Mouse (Mus musculus) liver, embryonic 12.5 days (tissue): ENCODE results near the gene Slc27a4. TPM values are rescaled to one million over a fixed set of nuclear protein-coding genes. Genes with fewer than 3 reads are reported as not detected.
"Not testable (repeated sequence)": the region's sequence is repeated elsewhere in the genome, so short reads cannot be mapped to it uniquely, and the experiment has no call there.

Experiments
- ATAC-seq: fragments of 200-750 bp; cut with Nextera tagmentation; 2 replicates; pipeline ENCODE4 v1.8.0; 2017; ENCODE audit warnings: moderate number of reproducible peaks, mild to moderate bottlenecking, moderate library complexity
- H3K27ac ChIP-seq: fragments of 300-500 bp; sonication (generic); 2 replicates; pipeline ENCODE4 v1.5.1; 2016; ENCODE audit warnings: mild to moderate bottlenecking
- H3K27me3 ChIP-seq: fragments of 300-500 bp; sonication (generic); replicated peaks from 2 replicates; pipeline ENCODE4 v1.6.1; 2016; ENCODE audit warnings: mild to moderate bottlenecking, moderate library complexity
- H3K36me3 ChIP-seq: fragments of 300-500 bp; sonication (generic); 2 replicates; pipeline ENCODE4 v1.6.1; 2016; ENCODE audit warnings: mild to moderate bottlenecking, moderate library complexity
- H3K4me1 ChIP-seq: fragments of 300-500 bp; sonication (generic); 2 replicates; pipeline ENCODE4 v1.6.1; 2016
- H3K4me2 ChIP-seq: fragments of 300-500 bp; sonication (generic); 2 replicates; pipeline ENCODE4 v1.6.1; 2016; ENCODE audit warnings: mild to moderate bottlenecking, moderate library complexity
- H3K4me3 ChIP-seq: fragments of 300-500 bp; sonication (generic); 2 replicates; pipeline ENCODE4 v1.5.1; 2016; ENCODE audit warnings: mild to moderate bottlenecking, moderate library complexity
- H3K9ac ChIP-seq: fragments of 300-500 bp; sonication (generic); 2 replicates; pipeline ENCODE4 v1.6.1; 2016; ENCODE audit warnings: mild to moderate bottlenecking, moderate library complexity
- H3K9me3 ChIP-seq: fragments of 300-500 bp; sonication (generic); replicated peaks from 2 replicates; pipeline ENCODE4 v1.6.1; 2016; ENCODE audit warnings: mild to moderate bottlenecking, moderate library complexity
- WGBS: fragments of 180-500 bp; shearing (Covaris S2); methylation state at CpG from one replicate; pipeline ENCODE4 v1.1.7; 2016; ENCODE audit not compliant: insufficient replicate concordance; 5-methylcytosine and 5-hydroxymethylcytosine counted together
- polyA plus RNA-seq: library from polyadenylated mRNA; unstranded; fragments of >200 nt; fragmentation: Nextera tagmentation; extraction: Ambion mirVana; gene quantifications from 2 replicates; pipeline ENCODE4 v1.2.1, GENCODE M21; 2016

The Slc27a4 gene
- 3.9 and 4.3 TPM in 2 replicates for polyA plus RNA-seq

DNA sequence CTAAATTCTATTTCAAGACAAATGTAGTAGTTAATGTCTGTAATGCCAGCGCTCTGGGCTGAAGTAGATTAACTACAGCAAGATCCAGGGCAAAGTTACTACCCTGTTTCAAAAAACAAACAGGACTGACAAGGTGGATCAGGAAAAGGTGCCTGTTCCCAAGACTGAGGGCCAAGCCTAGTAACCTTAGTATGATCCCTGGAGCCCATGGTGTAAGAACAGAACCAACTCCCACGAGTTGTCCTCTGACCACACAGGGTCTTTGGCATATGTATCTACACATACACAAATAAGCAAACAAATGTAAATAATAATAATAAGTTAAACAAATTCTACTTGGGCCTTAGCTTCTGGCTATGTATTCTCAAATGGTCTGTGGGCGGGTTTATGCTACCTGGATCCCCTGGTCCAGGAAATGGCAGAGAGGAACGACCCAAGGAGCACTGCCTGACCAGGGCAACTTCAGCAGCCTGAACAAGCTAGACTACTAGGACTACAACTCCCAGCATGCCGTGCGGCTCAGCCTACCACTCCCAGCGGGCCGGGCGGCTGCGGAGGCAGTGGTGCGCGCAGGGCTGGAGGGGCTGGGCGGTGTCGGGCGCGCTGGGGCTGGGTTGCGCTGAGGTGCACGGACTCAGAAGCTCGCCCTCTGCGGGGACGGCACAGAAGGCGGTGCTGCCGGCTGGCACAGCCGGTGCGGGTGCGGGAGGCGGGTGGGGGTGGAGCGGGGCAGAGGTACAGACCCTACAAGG lies at the start of gene Slc27a4:
Gene Slc27a4, plus strand, starts transcription at position 560 of the 752 bp plus-strand sequence.
- peaks cover 47% of the 10 kb centered on the region for H3K27me3 ChIP-seq
- peak within 1 kb of the TSS; percentile 69 for H3K4me3 ChIP-seq
- no peaks in the 10 kb centered on the region for H3K9me3 ChIP-seq
- H3K36me3 ChIP-seq = peaks cover 20% of the 10 kb centered on the region
- peak; percentile 98 for ATAC-seq
- H3K4me1 ChIP-seq = peaks cover 12% of the 10 kb centered on the region
- WGBS = 4% methylated on average over 28 of the region's 28 CpGs
- peak within 1 kb of the TSS; percentile 82 for H3K9ac ChIP-seq
- 0 out of 2 replicates have a peak within 1 kb of the TSS, but pooled peaks have one; percentile 27 for H3K27ac ChIP-seq
- peak within 1 kb of the TSS; percentile 98 for H3K4me2 ChIP-seq

DNA sequence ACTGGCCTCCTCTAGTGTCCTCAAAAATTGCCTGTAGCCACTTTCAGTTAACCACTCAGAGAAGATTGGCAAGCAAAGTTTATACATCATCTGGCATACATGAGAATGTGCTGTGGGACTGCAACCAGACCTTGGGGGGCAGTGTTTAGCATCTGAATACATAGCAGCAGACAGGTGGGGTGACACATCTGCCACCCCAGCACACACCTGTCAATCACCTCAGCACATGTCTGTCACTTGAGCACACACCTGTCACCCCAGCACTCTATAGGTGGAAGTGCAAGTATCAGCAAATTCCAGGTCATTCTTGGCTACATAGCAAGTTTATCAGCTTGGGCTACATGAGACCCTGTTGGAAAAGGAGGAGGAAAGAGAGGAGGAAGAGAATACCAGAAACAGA lies 46.7 kb upstream of the Slc27a4 start:
- Histone ChIP-seq H3K4me2 (no peak overlapping the region), H3K36me3 (no peaks in the 10 kb centered on the region), H3K9ac (no peak overlapping the region), H3K4me3 (no peak overlapping the region), H3K4me1 (no peaks in the 10 kb centered on the region; the same call in 1 of the 2 replicates), H3K27ac (no peak overlapping the region), H3K9me3 (no peaks in the 10 kb centered on the region), H3K27me3 (peaks cover 44% of the 10 kb centered on the region)
- ATAC-seq = no peak

DNA sequence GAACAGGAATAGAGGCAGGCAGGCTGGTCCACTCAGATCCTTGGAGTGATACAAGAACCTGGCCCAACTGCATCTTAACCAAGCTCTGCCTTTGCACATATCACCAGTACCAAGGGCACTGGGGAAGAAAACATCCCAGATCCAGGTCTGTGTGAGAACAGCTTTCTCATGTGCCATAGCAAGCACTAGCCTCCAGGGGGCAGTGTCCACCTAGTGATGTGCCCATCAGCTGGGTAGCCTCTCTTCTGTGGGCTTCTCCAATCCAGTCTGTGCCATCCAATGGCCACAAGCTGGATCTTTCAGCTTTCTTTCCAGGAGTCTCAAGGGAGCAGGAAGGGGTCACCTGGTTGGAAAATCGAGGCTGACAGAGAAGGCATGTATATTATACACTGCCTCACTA lies 37.6 kb upstream of the Slc27a4 start:
- Histone ChIP-seq H3K27me3 (peaks cover 39% of the 10 kb centered on the region), H3K9me3 (no peaks in the 10 kb centered on the region), H3K4me1 (no peaks in the 10 kb centered on the region), H3K4me2 (no peak overlapping the region), H3K27ac (no peak overlapping the region), H3K9ac (no peak overlapping the region), H3K4me3 (no peak overlapping the region), H3K36me3 (no peaks in the 10 kb centered on the region)
- WGBS = 8% methylated on average over 1 of the region's 1 CpGs
- ATAC-seq = 0 out of 2 replicates have a peak, but pooled peaks have one; percentile 57

DNA sequence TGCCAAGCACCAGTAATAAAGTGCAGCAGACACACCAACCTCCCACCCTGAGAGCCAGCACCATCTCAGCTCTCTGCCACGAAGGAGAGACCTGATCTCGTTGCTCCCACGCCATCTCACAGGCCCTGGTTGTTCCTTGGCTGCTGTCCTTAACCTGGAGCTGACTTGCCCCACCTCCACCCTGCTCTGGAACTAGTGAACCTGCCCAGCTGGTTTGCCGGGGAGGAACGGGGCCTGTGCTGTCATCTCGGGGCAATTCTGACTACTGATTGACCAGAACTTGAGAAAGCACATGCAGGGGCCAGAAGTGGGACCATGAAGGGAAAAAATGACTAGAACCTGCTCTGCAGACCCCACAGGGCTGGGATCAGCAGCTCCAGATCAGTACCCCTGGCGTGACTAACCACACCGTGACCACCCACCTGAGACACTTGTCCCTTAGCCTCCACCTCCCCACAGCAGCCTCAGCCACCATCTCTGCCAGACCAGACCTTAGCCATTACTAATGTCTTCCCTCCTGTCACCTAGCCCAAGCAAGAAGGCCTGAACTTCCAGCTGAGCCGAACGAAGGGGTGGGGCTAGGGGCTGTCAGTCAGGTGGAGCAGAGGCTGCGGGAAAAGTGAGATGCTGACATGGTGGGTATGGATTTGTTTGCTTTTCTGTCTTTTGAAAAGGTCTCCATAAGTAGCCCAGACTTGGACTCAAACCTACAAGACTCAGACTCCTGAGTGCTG lies 34.3 kb upstream of the Slc27a4 start:
- no peaks in the 10 kb centered on the region for H3K36me3 ChIP-seq
- no peak overlapping the region for H3K9ac ChIP-seq
- no peak for ATAC-seq
- H3K27ac ChIP-seq = no peak overlapping the region
- H3K9me3 ChIP-seq = no peaks in the 10 kb centered on the region
- no peak overlapping the region for H3K4me2 ChIP-seq
- H3K27me3 ChIP-seq = peaks cover 18% of the 10 kb centered on the region
- peaks cover 10% of the 10 kb centered on the region for H3K4me1 ChIP-seq
- WGBS = 47% methylated on average over 11 of the region's 11 CpGs
- H3K4me3 ChIP-seq = no peak overlapping the region

DNA sequence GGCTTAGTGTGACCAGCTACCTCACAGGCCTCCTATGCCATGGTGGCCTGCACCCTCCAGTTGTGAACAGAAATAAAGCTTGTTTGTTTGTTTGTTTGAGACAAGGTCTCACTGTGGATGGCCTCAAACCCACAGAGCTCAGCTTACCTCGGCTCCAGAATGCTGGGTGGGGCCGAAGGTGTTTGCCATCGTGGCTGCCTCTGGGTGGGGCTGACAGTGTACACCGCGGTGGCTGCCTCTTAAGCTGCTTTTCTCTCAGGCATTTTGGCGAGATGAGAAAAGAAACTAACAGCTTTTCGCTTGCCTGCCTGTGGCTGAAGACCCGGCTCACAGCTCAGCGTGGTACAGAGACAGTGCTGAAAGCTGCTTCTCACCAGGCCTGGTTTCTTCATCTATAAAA lies 33.5 kb upstream of the Slc27a4 start:
- Histone ChIP-seq H3K36me3 (0 out of 2 replicates have a peak, but pooled peaks cover 4% of the 10 kb centered on the region), H3K9me3 (no peaks in the 10 kb centered on the region), H3K4me3 (no peak overlapping the region), H3K27ac (no peak overlapping the region), H3K4me2 (no peak overlapping the region), H3K9ac (no peak overlapping the region), H3K4me1 (peaks cover 17% of the 10 kb centered on the region), H3K27me3 (0 out of 2 replicates have a peak, but pooled peaks cover 15% of the 10 kb centered on the region)
- ATAC-seq = no peak
- WGBS = 46% methylated on average over 9 of the region's 9 CpGs

DNA sequence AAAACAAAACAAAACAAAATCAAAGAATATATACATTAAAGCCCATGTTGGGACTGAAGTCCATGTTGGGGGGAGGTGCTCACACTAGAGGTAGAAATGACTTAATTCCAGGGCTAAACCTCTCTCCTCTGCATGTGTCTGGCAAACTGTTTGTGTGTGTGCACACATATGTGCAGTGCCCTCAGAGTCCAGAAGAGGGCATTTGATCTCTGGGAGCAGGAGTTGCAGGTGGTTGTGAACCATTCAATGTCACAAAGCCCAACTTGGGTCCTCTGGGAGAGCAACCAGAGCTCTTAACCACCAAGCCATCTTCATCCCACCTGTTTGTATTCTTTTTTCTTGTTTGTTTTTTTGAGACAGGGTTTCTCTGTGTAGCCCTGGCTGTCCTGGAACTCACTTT lies 32.3 kb upstream of the Slc27a4 start:
- Histone ChIP-seq H3K27ac (no peak overlapping the region), H3K4me2 (no peak overlapping the region), H3K4me3 (no peak overlapping the region), H3K36me3 (peaks cover 4% of the 10 kb centered on the region; the same call in 1 of the 2 replicates), H3K27me3 (0 out of 2 replicates have a peak, but pooled peaks cover 9% of the 10 kb centered on the region), H3K4me1 (peaks cover 18% of the 10 kb centered on the region), H3K9ac (no peak overlapping the region), H3K9me3 (no peaks in the 10 kb centered on the region)
- ATAC-seq = no peak

DNA sequence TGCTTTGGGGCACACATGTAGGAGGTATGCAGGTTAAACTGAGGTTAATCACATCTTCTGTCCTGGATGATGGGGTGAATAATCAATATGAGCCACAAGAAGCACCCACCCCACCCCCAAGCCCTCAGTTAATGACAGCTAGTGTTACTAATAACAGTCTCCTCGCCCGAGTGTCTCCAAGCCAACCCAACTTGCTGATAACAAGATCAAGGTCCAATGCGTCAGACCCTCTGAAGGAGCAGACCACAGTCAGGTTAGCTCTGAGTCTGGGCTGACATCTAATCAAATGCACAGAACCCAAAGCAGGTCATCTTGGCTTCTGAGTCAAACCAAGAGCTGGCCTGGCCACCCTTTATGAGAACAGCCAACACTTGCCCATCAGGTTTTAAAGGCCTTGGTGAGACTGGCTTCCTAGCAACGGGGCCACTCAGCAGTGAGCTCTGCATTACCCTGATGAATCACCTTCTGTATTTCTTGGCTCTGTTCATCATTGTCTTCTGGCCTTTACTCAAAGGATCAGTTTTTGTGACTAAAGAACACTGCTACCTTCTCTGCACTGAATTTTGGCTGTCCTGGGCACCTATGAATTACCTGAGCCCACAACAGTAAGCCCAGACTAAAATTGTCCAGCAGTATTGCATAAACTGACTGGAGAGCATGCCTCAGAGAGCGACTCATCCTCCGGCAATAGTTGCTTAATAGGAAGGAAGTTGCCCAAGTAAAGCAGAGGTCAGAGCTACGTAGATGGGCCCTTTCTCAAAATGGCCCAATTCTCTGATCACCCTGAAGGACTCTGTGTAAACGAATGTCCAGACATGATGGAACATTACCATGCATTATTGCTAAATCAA lies 30.6 kb upstream of the Slc27a4 start:
- H3K9ac ChIP-seq = no peak overlapping the region
- no peak overlapping the region for H3K4me2 ChIP-seq
- peaks cover 18% of the 10 kb centered on the region for H3K4me1 ChIP-seq
- H3K27ac ChIP-seq = no peak overlapping the region
- no peak overlapping the region for H3K4me3 ChIP-seq
- ATAC-seq = no peak
- no peaks in the 10 kb centered on the region for H3K9me3 ChIP-seq
- peaks cover 12% of the 10 kb centered on the region for H3K36me3 ChIP-seq
- 0 out of 2 replicates have a peak, but pooled peaks cover 9% of the 10 kb centered on the region for H3K27me3 ChIP-seq
- WGBS = 37% methylated on average over 8 of the region's 8 CpGs

DNA sequence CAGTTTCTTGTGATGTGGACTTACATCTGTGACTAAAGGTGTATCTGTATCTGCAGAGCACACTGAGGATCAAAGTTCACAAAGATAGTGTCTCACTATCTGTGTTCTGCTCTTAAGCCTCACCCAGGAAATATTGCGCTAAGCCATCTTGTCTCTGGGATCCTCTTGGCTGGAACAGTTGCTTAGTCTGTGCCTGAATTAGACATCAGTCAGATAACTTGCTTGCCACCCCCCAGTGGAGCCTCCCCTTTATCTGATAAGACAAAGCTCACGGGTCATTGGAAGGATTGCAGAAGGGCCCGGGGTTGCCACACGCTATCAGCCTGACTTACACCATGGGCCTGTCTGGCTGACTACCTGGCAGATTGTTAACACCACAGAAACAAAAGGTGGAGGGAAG lies 29.1 kb upstream of the Slc27a4 start:
- H3K27me3 ChIP-seq = no peaks in the 10 kb centered on the region
- H3K36me3 ChIP-seq = peaks cover 27% of the 10 kb centered on the region
- no peaks in the 10 kb centered on the region for H3K9me3 ChIP-seq
- no peak overlapping the region for H3K4me2 ChIP-seq
- 0 out of 2 replicates have a peak, but pooled peaks have one; percentile 14 for ATAC-seq
- H3K4me3 ChIP-seq = no peak overlapping the region
- 46% methylated on average over 4 of the region's 4 CpGs for WGBS
- no peak overlapping the region for H3K27ac ChIP-seq
- no peak overlapping the region for H3K9ac ChIP-seq
- H3K4me1 ChIP-seq = peaks cover 18% of the 10 kb centered on the region

DNA sequence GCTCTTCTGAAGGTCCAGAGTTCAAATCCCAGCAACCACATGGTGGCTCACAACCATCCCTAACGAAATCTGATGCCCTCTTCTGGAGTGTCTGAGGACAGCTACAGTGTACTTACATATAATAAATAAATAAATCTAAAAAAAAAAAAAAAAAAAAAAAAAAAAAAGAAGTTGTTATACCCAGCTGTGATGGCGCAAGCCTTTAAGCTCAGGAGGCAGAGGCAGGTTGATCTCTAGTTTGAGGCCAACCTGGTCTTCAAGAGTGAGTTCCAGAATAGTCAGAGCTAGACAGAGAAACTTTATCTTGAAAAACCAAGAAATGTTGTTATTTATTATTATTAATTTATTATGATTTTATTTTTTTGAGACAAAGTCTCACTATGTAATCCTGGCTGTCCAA lies 21.2 kb upstream of the Slc27a4 start:
- H3K4me1 ChIP-seq, ATAC-seq, H3K9me3 ChIP-seq, H3K27me3 ChIP-seq, H3K4me3 ChIP-seq, H3K4me2 ChIP-seq, H3K27ac ChIP-seq, H3K9ac ChIP-seq: not testable (repeated sequence)
- peaks cover 99% of the 10 kb centered on the region for H3K36me3 ChIP-seq
- 79% methylated on average over 2 of the region's 2 CpGs for WGBS

DNA sequence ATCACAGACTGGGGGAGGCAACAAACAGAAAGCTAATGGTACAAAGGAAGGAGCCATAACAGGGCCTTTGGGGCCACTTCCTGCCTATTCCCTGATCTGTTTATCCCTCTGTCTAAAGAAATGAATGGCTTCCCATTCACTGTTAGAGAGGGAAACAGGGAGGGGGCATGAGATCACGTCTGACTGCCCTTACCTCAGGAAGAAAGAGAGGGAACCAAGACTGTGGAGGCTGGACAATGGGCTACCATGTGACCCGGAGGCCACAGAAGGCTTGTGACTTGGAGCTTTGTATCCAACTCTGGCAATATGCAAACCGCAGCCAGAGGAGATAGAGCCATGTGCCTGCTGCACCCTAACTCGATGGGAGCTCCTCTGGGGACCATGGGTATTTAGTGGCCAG lies 18.1 kb upstream of the Slc27a4 start:
- Histone ChIP-seq H3K4me3 (no peak overlapping the region), H3K4me2 (no peak overlapping the region), H3K9ac (no peak overlapping the region), H3K9me3 (0 out of 2 replicates have a peak, but pooled peaks cover 8% of the 10 kb centered on the region), H3K36me3 (peaks cover 73% of the 10 kb centered on the region), H3K27ac (no peak overlapping the region), H3K27me3 (no peaks in the 10 kb centered on the region), H3K4me1 (peaks cover 19% of the 10 kb centered on the region)
- WGBS = 64% methylated on average over 4 of the region's 4 CpGs
- ATAC-seq = no peak

DNA sequence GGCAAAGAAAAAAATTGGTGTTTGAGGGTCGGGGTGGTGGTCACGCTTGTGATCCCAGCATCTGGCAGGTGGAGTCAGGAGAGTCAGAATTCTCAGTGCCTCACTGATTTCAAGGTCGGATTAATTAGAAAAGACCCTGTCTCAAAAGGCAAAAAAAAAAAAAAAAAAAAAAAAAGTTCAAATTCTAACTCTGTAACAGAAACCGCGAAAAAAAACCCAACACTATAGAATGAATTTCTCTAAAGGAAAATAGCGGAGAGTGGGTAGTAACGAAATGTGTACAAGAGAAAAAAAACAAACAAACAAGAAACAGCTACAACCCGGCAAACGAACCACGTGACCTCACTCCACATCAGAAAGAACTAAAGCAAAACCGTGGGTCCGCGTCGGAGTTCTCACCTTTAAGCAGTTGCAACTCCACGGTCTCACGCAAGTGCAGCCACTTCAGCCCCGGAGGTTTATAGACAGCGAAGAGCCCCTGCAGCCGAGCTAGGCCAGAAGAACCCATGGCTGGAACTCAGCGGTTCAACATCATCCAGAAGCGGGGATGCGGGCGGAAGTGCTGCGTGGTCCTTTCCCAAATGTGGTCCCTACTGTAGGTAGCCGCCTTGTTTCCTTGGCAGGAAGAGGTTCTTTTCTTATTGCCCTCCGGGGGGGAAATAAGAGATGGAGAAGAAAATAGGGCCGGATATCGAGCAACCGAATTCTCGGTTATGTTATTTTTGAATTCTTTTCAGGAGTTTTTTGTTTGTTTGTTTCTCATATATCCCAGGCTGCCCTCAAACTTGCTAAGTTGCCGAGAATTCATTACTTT lies 15.1 kb upstream of the Slc27a4 start, which contains the start of gene Coq4:
Gene Coq4, plus strand, starts transcription at position 390 of the 814 bp plus-strand sequence.
- H3K27ac ChIP-seq = peak within 1 kb of the TSS; percentile 80
- H3K36me3 ChIP-seq = peaks cover 67% of the 10 kb centered on the region
- H3K9me3 ChIP-seq = no peaks in the 10 kb centered on the region
- no peaks in the 10 kb centered on the region for H3K27me3 ChIP-seq
- peak within 1 kb of the TSS; percentile 78 for H3K9ac ChIP-seq
- H3K4me3 ChIP-seq = peak within 1 kb of the TSS; percentile 84
- WGBS = 1% methylated on average over 31 of the region's 31 CpGs
- ATAC-seq = peak; percentile 83
- peaks cover 22% of the 10 kb centered on the region for H3K4me1 ChIP-seq
- peak within 1 kb of the TSS; percentile 94 for H3K4me2 ChIP-seq
